Mouse (Mus musculus) cortical plate, adult 2 months (tissue): ENCODE data around the gene Tmem150c.

Source experiments
- CTCF ChIP-seq: fragments of 200-500 bp; IDR thresholded peaks from 2 replicates; pipeline ENCODE4 v1.5.1; 2011; ENCODE audit warnings: mild to moderate bottlenecking, control low read depth, low read length; ENCODE audit not compliant: insufficient read depth; ENCODE audit errors: extremely low read depth
- POLR2A ChIP-seq: fragments of 200-500 bp; IDR thresholded peaks from 2 replicates; pipeline ENCODE4 v1.6.1; 2011; ENCODE audit warnings: mild to moderate bottlenecking, low read length, control low read depth; ENCODE audit not compliant: insufficient read depth; ENCODE audit errors: extremely low read depth

DNA sequence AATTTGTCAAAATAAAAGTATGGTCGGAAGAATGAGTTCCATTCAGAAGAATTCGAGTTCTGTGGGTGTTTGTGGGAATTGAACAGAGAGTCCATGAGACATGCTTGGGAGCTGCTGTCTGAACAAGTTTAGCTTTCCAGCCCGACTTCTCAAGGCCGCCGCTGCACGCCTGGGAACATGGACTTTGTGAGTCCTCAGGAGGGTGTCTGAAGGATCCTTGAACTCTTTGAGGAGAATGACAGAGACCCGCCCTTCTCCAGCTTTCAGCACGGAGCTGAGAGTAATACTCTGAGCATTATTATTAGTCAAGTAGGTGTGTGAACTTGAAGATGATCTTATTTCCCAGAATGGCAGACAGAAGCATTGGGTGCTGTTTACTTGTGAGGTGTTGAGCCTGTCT, 117.1 kb downstream of the Tmem150c start:
- TF ChIP-seq POLR2A (no peak), CTCF (no peak)
